Mouse (Mus musculus) midbrain, embryonic 14.5 days (tissue): ENCODE results near the gene B3gnt2. TPM values are rescaled to one million over a fixed set of nuclear protein-coding genes. Genes with fewer than 3 reads are reported as not detected.

Experiments
- ATAC-seq: fragments of 200-750 bp; cut with Nextera tagmentation; 2 replicates; pipeline ENCODE4 v1.8.0; 2017; ENCODE audit warnings: moderate number of reproducible peaks, moderate library complexity; ENCODE audit not compliant: low FRiP score, low TSS enrichment
- DNase-seq: peaks from one replicate; pipeline ENCODE4 v3.0.0-alpha.2; 2015
- H3K27ac ChIP-seq: fragments of 300-500 bp; sonication (generic); replicated peaks from 2 replicates; pipeline ENCODE4 v1.5.1; 2014; ENCODE audit warnings: mild to moderate bottlenecking, low read depth, low read length, moderate library complexity
- H3K27me3 ChIP-seq: fragments of 300-500 bp; sonication (generic); 2 replicates; pipeline ENCODE4 v1.6.1; 2014; ENCODE audit warnings: low read length, control low read depth, mixed read lengths; ENCODE audit not compliant: control insufficient read depth, insufficient read depth
- H3K36me3 ChIP-seq: fragments of 300-500 bp; sonication (generic); 2 replicates; pipeline ENCODE4 v1.6.1; 2014; ENCODE audit warnings: low read length, control low read depth; ENCODE audit not compliant: control insufficient read depth, insufficient read depth
- H3K4me1 ChIP-seq: fragments of 300-500 bp; sonication (generic); 2 replicates; pipeline ENCODE4 v1.6.1; 2014; ENCODE audit warnings: mild to moderate bottlenecking, antibody characterized with exemption, low read length, control low read depth; ENCODE audit not compliant: control insufficient read depth, insufficient read depth
- H3K4me2 ChIP-seq: fragments of 300-500 bp; sonication (generic); 2 replicates; pipeline ENCODE4 v1.6.1; 2014; ENCODE audit warnings: mild to moderate bottlenecking, low read length, moderate library complexity
- H3K4me3 ChIP-seq: fragments of 300-500 bp; sonication (generic); replicated peaks from 2 replicates; pipeline ENCODE4 v1.5.1; 2014; ENCODE audit warnings: low read depth, low read length
- H3K9ac ChIP-seq: fragments of 300-500 bp; sonication (generic); replicated peaks from 2 replicates; pipeline ENCODE4 v1.6.1; 2014; ENCODE audit warnings: mild to moderate bottlenecking, low read length, moderate library complexity
- H3K9me3 ChIP-seq: fragments of 300-500 bp; sonication (generic); 2 replicates; pipeline ENCODE4 v1.6.1; 2016; ENCODE audit warnings: low read length, control low read depth, mixed read lengths; ENCODE audit not compliant: control insufficient read depth
- whole genome bisulfite sequencing: fragments of 180-500 bp; shearing (Covaris S2); extraction: QIAGEN DNeasy Blood & Tissue Kit; methylation state at CpG from one replicate; pipeline ENCODE4 v1.1.7; 2014; 5-methylcytosine and 5-hydroxymethylcytosine counted together
- polyA plus RNA-seq: library from polyadenylated mRNA; unstranded; fragments of >200 nt; fragmentation: Nextera tagmentation; extraction: Ambion mirVana; gene quantifications from 2 replicates; pipeline ENCODE4 v1.2.1, GENCODE M21; 2014

Gene B3gnt2
- polyA plus RNA-seq, 1 experiment from 2014 or later, result 2.6 TPM

- no peak for DNase-seq
- Histone ChIP-seq H3K9ac (no peak overlapping the region), H3K4me3 (no peak overlapping the region), H3K27ac (no peak overlapping the region), H3K27me3 (no peaks in the 10 kb centered on the region), H3K4me2 (no peak overlapping the region), H3K9me3 (no peaks in the 10 kb centered on the region), H3K36me3 (no peaks in the 10 kb centered on the region), H3K4me1 (no peaks in the 10 kb centered on the region)
- ATAC-seq, result no peak
- 76% methylated on average over 13 of the region's 13 CpGs for WGBS
These were observed 78.0 kb downstream of the B3gnt2 start for GRCm38 (mm10) chr11:22782705-22783124.

- DNase-seq (no peak), ATAC-seq (no peak)
- H3K27me3 ChIP-seq, result no peaks in the 10 kb centered on the region
- no peak overlapping the region for H3K9ac ChIP-seq
- H3K4me2 ChIP-seq, result no peak overlapping the region
- no peaks in the 10 kb centered on the region for H3K9me3 ChIP-seq
- H3K36me3 ChIP-seq, result no peaks in the 10 kb centered on the region
- no peak overlapping the region for H3K4me3 ChIP-seq
- no peak overlapping the region for H3K27ac ChIP-seq
- H3K4me1 ChIP-seq, result no peaks in the 10 kb centered on the region
These were observed 79.6 kb downstream of the B3gnt2 start for GRCm38 (mm10) chr11:22781190-22781589.

GRCm38 (mm10) chr11:22780761-22781160 lies 80.0 kb downstream of the B3gnt2 start:
- no peak for DNase-seq
- Histone ChIP-seq H3K4me2 (no peak overlapping the region), H3K9me3 (no peaks in the 10 kb centered on the region), H3K27ac (no peak overlapping the region), H3K27me3 (no peaks in the 10 kb centered on the region), H3K4me3 (no peak overlapping the region), H3K9ac (no peak overlapping the region), H3K36me3 (no peaks in the 10 kb centered on the region), H3K4me1 (no peaks in the 10 kb centered on the region)
- ATAC-seq, result no peak
- WGBS, result 90% methylated on average over 2 of the region's 2 CpGs

- no peak overlapping the region for H3K4me2 ChIP-seq
- no peak for DNase-seq
- H3K9ac ChIP-seq, result no peak overlapping the region
- H3K36me3 ChIP-seq, result no peaks in the 10 kb centered on the region
- ATAC-seq, result no peak
- H3K27me3 ChIP-seq, result no peaks in the 10 kb centered on the region
- WGBS, result 86% methylated on average over 6 of the region's 6 CpGs
- H3K27ac ChIP-seq, result no peak overlapping the region
- H3K9me3 ChIP-seq, result no peaks in the 10 kb centered on the region
- H3K4me3 ChIP-seq, result no peak overlapping the region
- H3K4me1 ChIP-seq, result no peaks in the 10 kb centered on the region
These were observed 80.8 kb downstream of the B3gnt2 start for GRCm38 (mm10) chr11:22779821-22780551.

GRCm38 (mm10) chr11:22778596-22778995 lies 82.2 kb downstream of the B3gnt2 start:
- no peak overlapping the region for H3K4me2 ChIP-seq
- no peaks in the 10 kb centered on the region for H3K9me3 ChIP-seq
- H3K4me1 ChIP-seq, result no peaks in the 10 kb centered on the region
- no peak overlapping the region for H3K4me3 ChIP-seq
- DNase-seq, result no peak
- ATAC-seq, result no peak
- 86% methylated on average over 3 of the region's 3 CpGs for WGBS
- no peaks in the 10 kb centered on the region for H3K27me3 ChIP-seq
- no peak overlapping the region for H3K9ac ChIP-seq
- no peak overlapping the region for H3K27ac ChIP-seq
- no peaks in the 10 kb centered on the region for H3K36me3 ChIP-seq

GRCm38 (mm10) chr11:22777531-22777930 lies 83.2 kb downstream of the B3gnt2 start:
- Histone ChIP-seq H3K4me2 (no peak overlapping the region), H3K36me3 (no peaks in the 10 kb centered on the region), H3K9ac (no peak overlapping the region), H3K9me3 (no peaks in the 10 kb centered on the region), H3K4me1 (no peaks in the 10 kb centered on the region), H3K27me3 (no peaks in the 10 kb centered on the region), H3K4me3 (no peak overlapping the region), H3K27ac (no peak overlapping the region)
- no peak for ATAC-seq
- 89% methylated on average over 2 of the region's 2 CpGs for WGBS
- DNase-seq, result no peak

GRCm38 (mm10) chr11:22774821-22775220 lies 85.9 kb downstream of the B3gnt2 start:
- Histone ChIP-seq H3K4me3 (no peak overlapping the region), H3K36me3 (no peaks in the 10 kb centered on the region), H3K27me3 (no peaks in the 10 kb centered on the region), H3K27ac (no peak overlapping the region), H3K9me3 (no peaks in the 10 kb centered on the region), H3K9ac (no peak overlapping the region), H3K4me2 (no peak overlapping the region), H3K4me1 (no peaks in the 10 kb centered on the region)
- WGBS, result 77% methylated on average over 2 of the region's 2 CpGs
- DNase-seq (no peak), ATAC-seq (no peak)

GRCm38 (mm10) chr11:22766238-22766637 lies 94.5 kb downstream of the B3gnt2 start:
- H3K4me3 ChIP-seq, result no peak overlapping the region
- H3K9me3 ChIP-seq, result no peaks in the 10 kb centered on the region
- no peaks in the 10 kb centered on the region for H3K4me1 ChIP-seq
- H3K36me3 ChIP-seq, result no peaks in the 10 kb centered on the region
- no peak overlapping the region for H3K4me2 ChIP-seq
- ATAC-seq (no peak), DNase-seq (no peak)
- H3K27ac ChIP-seq, result no peak overlapping the region
- WGBS, result 79% methylated on average over 2 of the region's 2 CpGs
- H3K9ac ChIP-seq, result no peak overlapping the region
- H3K27me3 ChIP-seq, result no peaks in the 10 kb centered on the region

GRCm38 (mm10) chr11:22765425-22765824 lies 95.3 kb downstream of the B3gnt2 start:
- ATAC-seq, result no peak
- 78% methylated on average over 4 of the region's 4 CpGs for WGBS
- no peak overlapping the region for H3K9ac ChIP-seq

More at GRCm38 (mm10) chr11:22765425-22765824, 95.3 kb downstream of the B3gnt2 start:
- Histone ChIP-seq H3K27me3 (no peaks in the 10 kb centered on the region), H3K9me3 (no peaks in the 10 kb centered on the region), H3K36me3 (no peaks in the 10 kb centered on the region), H3K4me1 (no peaks in the 10 kb centered on the region), H3K27ac (no peak overlapping the region), H3K4me3 (no peak overlapping the region), H3K4me2 (no peak overlapping the region)
- no peak for DNase-seq
